Mouse (Mus musculus) Patski (cell line): ENCODE measurements around the gene Olfr821. TPM values are rescaled to one million over a fixed set of nuclear protein-coding genes. Genes with fewer than 3 reads are reported as not detected.
"Not testable (repeated sequence)": the region's sequence is repeated elsewhere in the genome, so short reads cannot be mapped to it uniquely, and the experiment has no call there.

Source experiments
- ATAC-seq: fragments of 100-300 bp; one replicate; pipeline ENCODE4 v1.8.0; 2021
- CTCF ChIA-PET: fragments of 350-600 bp; sonication (Branson Sonifier 250); formaldehyde crosslinking; loops from one replicate; lab custom pipeline; 2022; ENCODE audit warnings: inconsistent platforms; lab: Charles Lee
- POLR2A ChIA-PET: fragments of 350-600 bp; sonication (Branson Sonifier 250); formaldehyde crosslinking; loops from one replicate; lab custom pipeline; 2022; ENCODE audit warnings: antibody characterized with exemption, inconsistent platforms; lab: Charles Lee
- DNase-seq: peaks from one replicate; pipeline ENCODE4 v3.0.0-alpha.2; 2011; ENCODE audit warnings: low read depth, low spot score
- H3K27me3 ChIP-seq: fragments of 371-371 bp; one replicate; pipeline ENCODE4 v1.5.1; 2021
- CTCF ChIP-seq: fragments of 100-300 bp; IDR thresholded peaks from one replicate; pipeline ENCODE4 v1.5.1; 2021
- in situ Hi-C: fragments of 300-500 bp; cut with MboI; formaldehyde crosslinking; loops from 3 replicates; pipeline ENCODE4 v1.11.1; 2018; ENCODE audit warnings: low pct_unique_long_range_greater_than_20kb, mixed read lengths
- polyA plus RNA-seq: library from polyadenylated mRNA; unstranded; gene quantifications from one replicate; pipeline ENCODE4 v1.2.3, GENCODE M21; 2021

Gene Olfr821
- not detected for polyA plus RNA-seq

DNA sequence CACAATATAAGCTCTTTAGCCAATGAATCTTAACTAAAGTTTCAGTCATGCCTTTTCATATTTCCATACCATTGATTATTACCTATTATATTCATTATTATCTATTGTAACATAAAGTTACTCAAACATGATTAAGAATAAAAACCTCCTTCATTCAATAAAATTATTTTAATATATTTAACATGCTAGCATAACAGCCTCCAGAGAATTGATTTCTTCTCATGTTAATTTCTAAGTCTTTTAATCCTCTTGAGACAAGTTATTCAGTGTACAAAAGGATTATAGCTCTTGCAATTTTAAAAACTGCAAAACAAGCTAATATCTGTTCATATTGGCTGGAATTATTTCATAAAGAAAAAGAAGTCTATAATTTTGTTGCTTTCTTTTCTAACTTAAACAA, at the start of gene Olfr821:
Gene Olfr821, plus strand, starts transcription at position 301 of the 400 bp plus-strand sequence.
- TF ChIP-seq CTCF, result no peak
- H3K27me3 ChIP-seq, result no peaks in the 10 kb centered on the region
- POLR2A ChIA-PET, result no interaction called here
- CTCF ChIA-PET, result no interaction called here
- no peak for ATAC-seq
- in situ Hi-C loops, result no loop called here
- no peak for DNase-seq

DNA sequence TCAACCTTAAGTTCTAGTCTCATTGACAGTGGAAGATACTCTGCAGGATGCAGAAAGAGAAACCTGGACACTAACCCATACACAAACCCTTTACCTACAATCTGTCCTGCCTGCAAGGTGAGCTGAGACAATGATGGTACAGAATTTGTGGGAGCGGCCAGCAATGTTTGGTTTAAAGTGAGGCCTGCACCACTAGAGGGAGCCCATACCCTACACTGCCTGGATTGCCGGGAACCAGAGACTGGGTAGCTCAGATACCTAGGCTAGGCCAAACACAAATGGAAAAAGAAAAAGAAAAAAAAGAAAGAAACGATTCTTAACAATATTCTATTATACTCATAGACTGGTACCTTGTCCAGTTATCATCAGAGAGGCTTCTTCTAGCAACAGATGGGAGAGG, 48.3 kb upstream of the Olfr821 start:
- H3K27me3 ChIP-seq, POLR2A ChIA-PET, CTCF ChIA-PET, ATAC-seq, in situ Hi-C loops, DNase-seq: not testable (repeated sequence)

DNA sequence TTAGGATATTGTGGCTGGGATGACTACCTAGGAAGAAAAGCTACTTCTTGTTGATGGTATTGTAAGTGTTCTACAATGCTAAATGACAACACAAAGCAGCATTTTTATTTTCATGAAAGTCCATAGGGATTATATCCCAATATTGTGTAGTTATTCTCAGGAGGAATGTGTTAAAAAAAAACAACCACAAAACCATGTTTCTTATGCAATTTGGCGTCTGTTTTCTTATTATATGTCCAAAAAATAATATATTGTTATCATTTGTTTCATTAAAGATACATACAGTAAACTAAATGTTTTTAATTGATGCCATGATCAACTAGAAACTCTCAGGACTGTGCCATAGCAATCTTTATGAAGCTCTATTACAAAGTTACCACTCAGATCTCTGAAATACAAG, 45.2 kb upstream of the Olfr821 start, which contains the start of gene Gm10310:
Gene Gm10310, minus strand, starts transcription at position 101 of the 400 bp plus-strand sequence.
- POLR2A ChIA-PET, ATAC-seq, DNase-seq: not testable (repeated sequence)

DNA sequence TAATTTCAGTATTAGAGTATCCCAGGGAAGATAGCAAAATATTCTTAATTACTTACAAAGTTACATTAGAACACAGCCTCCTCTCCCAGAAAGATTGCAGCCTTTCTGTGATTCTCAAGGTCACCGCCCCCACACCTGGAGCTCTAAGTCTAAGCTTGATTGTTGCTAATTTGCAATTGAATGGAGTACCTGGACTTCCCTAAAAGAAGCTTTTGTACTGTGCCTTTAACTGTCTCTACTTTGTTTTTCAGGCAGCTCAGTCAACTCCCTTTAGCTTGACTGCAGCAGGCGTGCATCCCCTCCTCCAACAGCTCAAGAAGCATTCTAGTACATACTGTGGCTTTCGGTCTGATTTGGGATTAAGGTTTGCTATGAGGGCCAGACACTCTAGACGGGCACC, 26.0 kb upstream of the Olfr821 start:
- ATAC-seq, DNase-seq: not testable (repeated sequence)

More for the DNA sequence above, 45.2 kb upstream of the Olfr821 start, which contains the start of gene Gm10310:
- in situ Hi-C loops, H3K27me3 ChIP-seq, CTCF ChIA-PET: not testable (repeated sequence)

GRCm38 (mm10) chr10:130005366-130005765, 24.8 kb upstream of the Olfr821 start:
- POLR2A ChIA-PET, DNase-seq, ATAC-seq, H3K27me3 ChIP-seq, CTCF ChIA-PET, in situ Hi-C loops: not testable (repeated sequence)

More for the DNA sequence above, 26.0 kb upstream of the Olfr821 start:
- POLR2A ChIA-PET, in situ Hi-C loops, CTCF ChIA-PET, H3K27me3 ChIP-seq: not testable (repeated sequence)

DNA sequence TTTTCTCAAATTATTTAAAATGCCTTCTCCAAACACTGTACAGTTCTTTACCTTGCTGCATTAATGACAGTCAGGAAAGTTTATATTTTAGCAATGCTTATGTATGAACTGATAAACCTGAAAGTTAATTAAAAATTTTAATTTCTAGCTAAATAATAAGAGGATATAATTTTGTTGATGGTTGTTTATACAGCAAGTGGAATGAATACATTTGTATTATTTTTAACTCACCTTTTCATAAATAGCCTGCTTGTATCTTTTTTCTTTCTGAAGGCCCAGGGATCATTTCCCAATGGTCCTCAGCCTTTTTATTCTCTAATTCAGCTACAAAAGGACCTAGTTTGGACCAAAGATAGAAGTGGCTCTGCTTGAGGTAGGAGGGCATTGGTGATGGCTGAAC, 17.8 kb upstream of the Olfr821 start, which contains the start of gene Olfr820:
Gene Olfr820, plus strand, starts transcription at position 301 of the 400 bp plus-strand sequence.
- in situ Hi-C loops, result no loop called here
- no peak for TF ChIP-seq CTCF
- H3K27me3 ChIP-seq, result no peaks in the 10 kb centered on the region
- CTCF ChIA-PET, result interaction anchor here (0.6 kb wide), 1 partner anchor 538 kb away, joined by 3 read pairs; no protein-coding TSS in a partner anchor
- ATAC-seq (no peak), DNase-seq (no peak)
- POLR2A ChIA-PET, result no interaction called here

GRCm38 (mm10) chr10:130037096-130037495, 6.9 kb downstream of the Olfr821 start:
- in situ Hi-C loops, result no loop called here
- ChIA-PET POLR2A (no interaction called here), CTCF (no interaction called here)
- no peak for ATAC-seq
- no peak for TF ChIP-seq CTCF
- no peaks in the 10 kb centered on the region for H3K27me3 ChIP-seq
- DNase-seq, result no peak

GRCm38 (mm10) chr10:130070910-130071309, 40.8 kb downstream of the Olfr821 start, which contains the start of gene Olfr822:
Olfr822 (plus strand) TSS chr10:130071210.
- CTCF ChIA-PET, result no interaction called here
- TF ChIP-seq CTCF, result no peak
- DNase-seq (no peak), ATAC-seq (no peak)
- in situ Hi-C loops, result no loop called here
- no peaks in the 10 kb centered on the region for H3K27me3 ChIP-seq
- POLR2A ChIA-PET, result no interaction called here

Other genes with a start within 250 kb of the Olfr821 start
- not detected for gene Olfr810, start 235.4 kb upstream of the Olfr821 start, polyA plus RNA-seq
- not detected for gene Olfr811, start 226.0 kb upstream of the Olfr821 start, polyA plus RNA-seq
- not detected for gene Olfr812, start 184.3 kb upstream of the Olfr821 start, polyA plus RNA-seq
- not detected for gene Olfr813, start 175.0 kb upstream of the Olfr821 start, polyA plus RNA-seq
- gene Olfr814, start 150.5 kb upstream of the Olfr821 start, polyA plus RNA-seq, result not detected
- gene Olfr815, start 124.5 kb upstream of the Olfr821 start, polyA plus RNA-seq, result not detected
- not detected for gene Olfr816, start 114.8 kb upstream of the Olfr821 start, polyA plus RNA-seq
- gene Olfr818, start 81.2 kb upstream of the Olfr821 start, polyA plus RNA-seq, result not detected
- not detected for gene Olfr819, start 63.1 kb upstream of the Olfr821 start, polyA plus RNA-seq
- gene Olfr247, start 54.2 kb upstream of the Olfr821 start, polyA plus RNA-seq, result not detected
- not detected for gene Gm10310, start 45.3 kb upstream of the Olfr821 start, polyA plus RNA-seq
- gene Olfr820, start 17.7 kb upstream of the Olfr821 start, polyA plus RNA-seq, result not detected
- gene Olfr822, start 40.9 kb downstream of the Olfr821 start, polyA plus RNA-seq, result 0.05 TPM
- gene Olfr823, start 85.0 kb downstream of the Olfr821 start, polyA plus RNA-seq, result not detected
- not detected for gene Olfr824, start 99.7 kb downstream of the Olfr821 start, polyA plus RNA-seq
- gene Olfr825, start 136.4 kb downstream of the Olfr821 start, polyA plus RNA-seq, result not detected
- not detected for gene Olfr826, start 153.8 kb downstream of the Olfr821 start, polyA plus RNA-seq
- not detected for gene Olfr827, start 184.1 kb downstream of the Olfr821 start, polyA plus RNA-seq
- gene Neurod4, start 249.9 kb downstream of the Olfr821 start, polyA plus RNA-seq, result not detected